Mouse (Mus musculus) bone marrow macrophage, adult 2 months (primary cell): ENCODE data around the gene Vps45.

Experiments
- CTCF ChIP-seq: IDR thresholded peaks from 2 replicates; pipeline ENCODE4 v1.5.1; 2012; ENCODE audit warnings: low read depth, mild to moderate bottlenecking, low read length, moderate library complexity
- POLR2A ChIP-seq: IDR thresholded peaks from 2 replicates; pipeline ENCODE4 v1.6.1; 2012; ENCODE audit warnings: mild to moderate bottlenecking, low read depth, low read length, borderline replicate concordance

- TF ChIP-seq POLR2A (no peak), CTCF (no peak)
Observed at GRCm38 (mm10) chr3:96091146-96091545, 32.9 kb upstream of the Vps45 start.
